Mouse (Mus musculus): ENCODE measurements around the gene Hsph1.

DNA sequence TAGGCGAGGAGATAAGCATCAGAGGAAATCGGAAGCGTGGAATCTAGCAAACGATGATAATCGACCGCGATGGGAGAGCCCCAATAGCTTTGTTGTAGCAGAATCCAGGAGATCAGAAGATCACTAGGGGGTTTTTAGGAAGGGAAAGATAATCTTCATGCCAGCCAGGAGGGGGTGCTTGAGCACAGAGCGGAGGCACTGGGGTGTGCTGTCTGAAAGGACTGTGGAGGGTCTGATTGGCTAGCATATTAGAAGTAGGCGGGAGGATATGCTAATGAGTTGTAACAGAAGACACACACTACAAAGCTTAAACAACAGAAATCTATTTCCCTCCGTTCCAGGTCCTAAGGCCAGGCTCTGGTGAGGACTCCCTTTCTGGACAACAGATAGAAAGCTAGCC, 50.3 kb downstream of the Hsph1 start:
- no peak for TF ChIP-seq POLR2A (IDR thresholded peaks at IDR 0.05; ENCODE audit: low read depth, low read length)
- TF ChIP-seq CTCF (IDR thresholded peaks at IDR 0.05; ENCODE audit: extremely low read depth, insufficient read length, insufficient replicate concordance, low read depth, low read length): no peak

Data from small intestine, adult 2 months (tissue).